Mouse (Mus musculus) brain, embryonic 14.5 days (tissue): Measurements from ENCODE around the gene Dhx35. TPM values are rescaled to one million over a fixed set of nuclear protein-coding genes. Genes with fewer than 3 reads are reported as not detected.
A peak's percentile ranks its signal among the peaks of the same experiment; 100 is the strongest.

ENCODE experiments used
- DNase-seq: peaks from one replicate; pipeline ENCODE4 v3.0.0-alpha.2; 2011; ENCODE audit warnings: low read depth
- CTCF ChIP-seq: fragments of 200-500 bp; IDR thresholded peaks from 2 replicates; pipeline ENCODE4 v1.5.1; 2012; ENCODE audit warnings: inconsistent platforms, mild to moderate bottlenecking, moderate library complexity, borderline replicate concordance; ENCODE audit not compliant: insufficient read depth, insufficient read length; ENCODE audit errors: extremely low read depth
- POLR2A ChIP-seq: fragments of 200-500 bp; IDR thresholded peaks from 2 replicates; pipeline ENCODE4 v1.6.1; 2012; ENCODE audit warnings: mild to moderate bottlenecking, inconsistent platforms, borderline replicate concordance; ENCODE audit not compliant: poor library complexity, insufficient read depth, insufficient read length, severe bottlenecking; ENCODE audit errors: extremely low read depth
- polyA plus RNA-seq: library from polyadenylated mRNA; depleted of rRNA; stranded (reverse); fragments of >200 nt; gene quantifications from 2 replicates; pipeline ENCODE4 v1.2.3, GENCODE M21; 2012; rRNA removed

Dhx35 gene
- polyA plus RNA-seq, 1 experiment, result 29.8 TPM

DNA sequence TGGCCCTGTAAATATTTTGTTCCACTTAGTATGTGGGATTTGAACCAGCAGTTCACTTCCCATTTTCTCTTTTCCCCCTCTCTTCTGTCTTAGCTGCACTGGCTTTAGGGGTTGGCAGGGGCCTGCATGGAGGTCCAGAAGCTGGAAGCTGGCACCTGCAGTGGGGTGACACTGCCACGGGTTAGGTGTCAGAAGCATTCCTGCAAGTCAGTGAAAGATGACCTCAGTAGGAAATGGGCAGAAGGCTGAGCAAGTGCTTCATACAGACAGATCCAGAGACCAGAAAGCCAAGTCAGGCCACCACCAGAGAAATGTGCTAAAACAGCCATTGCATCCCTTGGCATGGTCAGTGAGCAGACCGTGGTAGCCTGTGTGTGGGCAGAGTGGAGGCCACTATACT, 66.5 kb downstream of the Dhx35 start:
- TF ChIP-seq POLR2A (no peak), CTCF (no peak)

GRCm38 (mm10) chr2:158863341-158864125, 68.9 kb downstream of the Dhx35 start:
- TF ChIP-seq CTCF, result peak; percentile 96
- TF ChIP-seq POLR2A, result no peak
- peak; percentile 91 for DNase-seq

More for the DNA sequence above, 66.5 kb downstream of the Dhx35 start:
- no peak for DNase-seq

DNA sequence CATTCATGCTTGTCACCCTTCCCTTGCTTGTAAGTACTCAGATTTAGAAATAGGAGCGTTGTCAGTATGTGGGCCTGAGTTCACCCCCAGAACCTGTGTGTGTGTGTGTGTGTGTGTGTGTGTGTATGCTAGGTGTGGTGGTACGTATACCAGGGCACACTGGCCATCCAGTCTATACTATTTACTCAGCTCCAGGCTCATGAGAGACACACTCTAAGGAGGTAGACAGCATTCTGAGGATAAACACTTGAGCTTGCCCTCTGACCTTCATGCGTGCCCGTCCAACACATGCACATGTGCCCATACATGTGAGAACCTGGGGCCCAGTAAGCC, 69.5 kb downstream of the Dhx35 start:
- TF ChIP-seq CTCF, result no peak
- TF ChIP-seq POLR2A, result no peak
- DNase-seq, result no peak

- peak; percentile 99 for TF ChIP-seq CTCF
- no peak for TF ChIP-seq POLR2A
- peak; percentile 83 for DNase-seq
Observed at GRCm38 (mm10) chr2:158865358-158865757, 70.8 kb downstream of the Dhx35 start.

DNA sequence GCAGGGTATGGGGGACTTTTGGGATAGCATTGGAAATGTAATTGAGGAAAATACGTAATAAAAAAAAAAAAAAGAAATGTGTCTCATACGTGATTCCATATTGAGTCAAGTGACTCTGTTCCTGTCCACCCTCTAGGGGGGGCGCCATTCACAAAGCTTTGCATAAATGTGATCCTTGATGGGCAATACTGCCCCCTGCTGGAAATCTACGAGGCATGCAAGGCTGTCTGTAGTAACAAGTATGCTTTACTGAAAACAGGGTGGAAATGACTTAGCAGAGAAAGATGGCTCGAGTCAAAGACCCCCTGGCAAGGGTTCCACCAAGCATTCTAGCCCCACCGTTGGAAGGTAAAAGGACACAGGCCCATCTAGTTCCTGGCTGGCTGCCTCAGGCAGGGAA, 92.0 kb downstream of the Dhx35 start:
- no peak for DNase-seq

DNA sequence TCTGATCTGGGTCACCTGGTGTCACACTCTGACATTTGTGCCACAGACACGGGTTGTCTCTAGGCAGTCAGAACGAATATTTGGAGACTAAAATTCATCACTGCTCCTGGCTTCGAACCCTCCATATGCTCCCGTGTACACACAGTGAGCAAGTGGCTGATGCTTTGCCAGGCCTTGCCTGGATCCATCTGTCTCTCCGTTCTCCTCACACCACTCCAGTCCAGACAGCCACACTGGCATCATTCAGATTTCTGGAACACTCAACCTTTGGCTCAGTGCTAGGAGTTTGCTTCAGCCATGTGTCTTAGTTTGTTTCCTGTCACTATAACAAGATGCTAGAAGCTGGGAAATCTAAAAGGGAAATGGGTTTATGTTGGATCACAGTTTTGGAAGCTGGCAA, 93.9 kb downstream of the Dhx35 start:
- TF ChIP-seq POLR2A (no peak), CTCF (no peak)
- peak; percentile 76 for DNase-seq

More for the DNA sequence above, 92.0 kb downstream of the Dhx35 start:
- TF ChIP-seq CTCF (peak; percentile 55; the same call in 1 of the 2 replicates), POLR2A (no peak)

DNA sequence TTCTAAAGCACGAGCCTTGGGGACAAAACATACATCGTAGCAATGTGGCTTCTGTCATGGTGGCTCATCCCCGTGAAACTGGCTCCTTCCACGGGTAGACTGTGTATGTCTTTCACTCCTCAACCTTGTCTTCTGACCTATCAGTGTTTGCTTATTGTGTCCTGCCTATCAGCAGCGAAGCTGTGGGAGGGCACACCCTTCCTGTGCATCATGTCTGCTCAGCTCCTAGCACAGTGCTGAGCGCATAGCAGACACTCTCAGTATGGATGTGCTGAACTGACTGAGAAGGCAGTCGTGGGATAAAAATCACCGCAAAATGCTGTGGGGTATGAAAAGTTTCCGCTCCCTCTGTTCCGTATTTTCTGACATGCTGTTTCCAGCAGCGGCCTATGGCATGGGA, 94.6 kb downstream of the Dhx35 start:
- TF ChIP-seq POLR2A (no peak), CTCF (no peak)
- no peak for DNase-seq

DNA sequence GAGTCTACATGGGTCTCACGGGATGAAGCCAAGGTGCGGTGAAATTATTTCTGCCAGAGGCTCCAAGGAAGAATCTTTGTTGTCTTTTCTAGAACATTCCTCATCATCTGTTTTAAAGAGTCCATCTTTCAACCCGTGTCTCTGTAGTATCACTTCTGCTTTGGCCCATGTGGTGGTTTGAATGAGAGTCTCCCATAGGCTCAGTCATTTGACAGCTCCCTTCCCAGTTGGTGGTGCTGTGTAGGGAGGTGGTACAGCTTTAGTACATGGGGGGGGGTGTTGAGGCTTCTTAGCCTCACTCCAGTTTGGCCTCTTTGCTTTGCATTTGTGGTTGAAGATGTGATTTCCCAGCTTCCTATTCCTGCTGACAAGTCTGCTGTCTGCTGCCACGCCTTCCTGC, 96.7 kb downstream of the Dhx35 start:
- DNase-seq, result no peak
- no peak for TF ChIP-seq POLR2A
- TF ChIP-seq CTCF, result no peak

- DNase-seq, result no peak
- TF ChIP-seq CTCF (no peak), POLR2A (no peak)
Observed at GRCm38 (mm10) chr2:158893171-158893853, 98.7 kb downstream of the Dhx35 start.

DNA sequence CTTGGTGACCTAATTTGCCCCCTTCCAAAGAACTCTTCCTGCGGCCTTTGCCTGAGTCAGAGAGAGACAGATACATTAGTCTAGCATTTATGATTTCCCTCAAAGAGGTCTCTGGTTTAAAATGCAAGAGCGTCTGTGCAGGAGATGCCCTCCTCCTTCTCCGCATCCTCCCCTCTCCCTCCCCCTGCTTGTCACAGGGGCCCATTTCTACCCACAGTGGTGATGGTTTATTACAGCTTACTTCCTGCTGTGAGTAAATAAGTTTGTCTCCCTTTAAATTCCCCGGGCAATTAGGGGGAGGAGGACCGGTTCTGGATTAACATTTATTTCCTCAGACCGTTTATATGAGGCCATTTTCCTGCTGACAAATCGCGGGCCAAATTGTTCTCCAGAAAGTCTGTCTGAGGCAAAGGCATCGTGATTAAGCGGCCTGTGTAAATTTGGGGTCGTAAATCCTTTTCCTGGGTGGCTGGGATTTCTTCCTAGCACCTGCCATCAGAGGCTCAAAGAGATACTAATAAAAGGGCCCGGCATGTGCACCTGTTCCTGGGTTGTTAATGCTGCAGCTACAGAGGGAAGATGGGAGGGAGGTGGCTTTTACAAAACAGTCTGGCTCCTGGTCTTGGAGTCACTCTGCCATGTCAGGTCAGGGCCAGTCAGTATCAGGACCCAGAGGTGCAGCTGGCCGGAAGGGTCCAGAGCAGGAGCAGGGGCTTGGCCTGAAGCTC, 104.0 kb downstream of the Dhx35 start:
- DNase-seq, result peak; percentile 34
- TF ChIP-seq POLR2A (no peak), CTCF (no peak)

Other genes starting within 250 kb of the Dhx35 start
- gene Slc32a1, start 184.0 kb upstream of the Dhx35 start, polyA plus RNA-seq, result 78.4 and 93.9 TPM in 2 replicates
- 11.9 and 14.0 TPM in 2 replicates for gene Actr5, start 169.9 kb upstream of the Dhx35 start, polyA plus RNA-seq
- gene Ppp1r16b, start 129.4 kb upstream of the Dhx35 start, polyA plus RNA-seq, result 3.2 and 6.4 TPM in 2 replicates
- gene Fam83d, start 26.7 kb upstream of the Dhx35 start, polyA plus RNA-seq, result 13.9 and 25.3 TPM in 2 replicates